Mouse (Mus musculus) neural tube, embryonic 15.5 days (tissue): ENCODE measurements around the gene Slc9a3r1. TPM values are rescaled to one million over a fixed set of nuclear protein-coding genes. Genes with fewer than 3 reads are reported as not detected.
A peak's percentile ranks its signal among the peaks of the same experiment; 100 is the strongest.

ENCODE experiments used
- ATAC-seq: fragments of 200-750 bp; cut with Nextera tagmentation; 2 replicates; pipeline ENCODE4 v1.8.0; 2017; ENCODE audit warnings: mild to moderate bottlenecking, moderate TSS enrichment, moderate library complexity; ENCODE audit not compliant: low FRiP score
- H3K27ac ChIP-seq: fragments of 300-500 bp; sonication (generic); replicated peaks from 2 replicates; pipeline ENCODE4 v1.5.1; 2015; ENCODE audit warnings: mild to moderate bottlenecking, inconsistent platforms
- H3K27me3 ChIP-seq: fragments of 300-500 bp; sonication (generic); replicated peaks from 2 replicates; pipeline ENCODE4 v1.6.1; 2015; ENCODE audit warnings: inconsistent platforms
- H3K36me3 ChIP-seq: fragments of 300-500 bp; sonication (generic); 2 replicates; pipeline ENCODE4 v1.6.1; 2015; ENCODE audit warnings: inconsistent platforms
- H3K4me1 ChIP-seq: fragments of 300-500 bp; sonication (generic); 2 replicates; pipeline ENCODE4 v1.6.1; 2015; ENCODE audit warnings: inconsistent platforms
- H3K4me2 ChIP-seq: fragments of 300-500 bp; sonication (generic); 2 replicates; pipeline ENCODE4 v1.6.1; 2015; ENCODE audit warnings: inconsistent platforms, mild to moderate bottlenecking, moderate library complexity
- H3K4me3 ChIP-seq: fragments of 300-500 bp; sonication (generic); replicated peaks from 2 replicates; pipeline ENCODE4 v1.5.1; 2015; ENCODE audit warnings: mild to moderate bottlenecking, inconsistent platforms
- H3K9ac ChIP-seq: fragments of 300-500 bp; sonication (generic); replicated peaks from 2 replicates; pipeline ENCODE4 v1.6.1; 2015; ENCODE audit warnings: mild to moderate bottlenecking, inconsistent platforms
- H3K9me3 ChIP-seq: fragments of 300-500 bp; sonication (generic); replicated peaks from 2 replicates; pipeline ENCODE4 v1.6.1; 2016; ENCODE audit warnings: inconsistent platforms
- WGBS: fragments of 180-500 bp; shearing (Covaris S2); methylation state at CpG from one replicate; pipeline ENCODE4 v1.1.7; 2015; ENCODE audit warnings: mixed read lengths; 5-methylcytosine and 5-hydroxymethylcytosine counted together
- polyA plus RNA-seq: library from polyadenylated mRNA; unstranded; fragments of >200 nt; fragmentation: Nextera tagmentation; extraction: Ambion mirVana; gene quantifications from 2 replicates; pipeline ENCODE4 v1.2.1, GENCODE M21; 2015

Slc9a3r1 gene
- polyA plus RNA-seq, 1 experiment from 2014 or later, result 45.5 TPM

DNA sequence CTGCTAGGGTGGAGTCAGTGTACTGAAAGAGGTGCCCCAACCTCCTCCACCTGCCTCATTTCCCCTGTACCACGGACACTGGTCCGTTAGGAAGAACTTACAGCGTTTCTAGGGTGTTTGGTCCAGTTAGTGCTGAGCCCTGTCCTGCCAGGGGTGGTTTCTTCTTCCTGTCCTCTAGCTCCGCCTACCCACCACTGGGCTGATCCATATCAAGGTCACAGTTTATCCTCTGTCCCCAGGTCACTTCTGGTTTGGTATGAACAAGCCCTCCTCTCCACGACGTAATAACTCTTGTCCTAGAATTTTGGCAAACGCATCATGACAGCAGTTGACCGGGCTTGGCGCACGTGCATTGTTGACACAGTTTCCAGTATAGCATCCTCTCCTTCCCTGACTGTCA, 56.5 kb downstream of the Slc9a3r1 start:
- H3K9me3 ChIP-seq, result no peaks in the 10 kb centered on the region
- H3K4me2 ChIP-seq, result no peak overlapping the region
- H3K27me3 ChIP-seq, result 0 out of 2 replicates have a peak, but pooled peaks cover 12% of the 10 kb centered on the region
- no peak for ATAC-seq
- H3K4me1 ChIP-seq, result peaks cover 28% of the 10 kb centered on the region
- no peak overlapping the region for H3K4me3 ChIP-seq
- WGBS, result 92% methylated on average over 10 of the region's 10 CpGs
- H3K36me3 ChIP-seq, result 0 out of 2 replicates have a peak, but pooled peaks cover 3% of the 10 kb centered on the region
- H3K27ac ChIP-seq, result no peak overlapping the region
- no peak overlapping the region for H3K9ac ChIP-seq

DNA sequence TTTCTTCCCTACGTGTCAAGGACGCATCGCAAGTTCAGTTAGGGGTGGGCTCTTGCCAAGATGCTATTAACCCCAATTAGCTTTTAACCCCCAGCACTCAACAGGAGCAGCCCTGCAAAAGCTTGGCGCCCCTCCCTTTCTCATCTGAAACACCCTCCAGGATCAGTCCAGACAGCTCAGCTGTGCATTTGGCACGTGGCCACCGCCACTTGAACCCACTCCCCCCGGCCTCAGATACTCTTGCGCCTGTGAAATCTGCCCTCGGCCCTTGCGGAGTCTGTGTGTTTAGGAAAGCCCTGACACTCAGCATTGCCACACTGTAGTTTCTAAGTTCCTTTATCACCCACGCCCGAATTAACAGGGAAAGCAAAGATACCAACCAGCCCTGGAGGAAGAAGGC, 58.9 kb downstream of the Slc9a3r1 start:
- H3K27me3 ChIP-seq, result 0 out of 2 replicates have a peak, but pooled peaks cover 12% of the 10 kb centered on the region
- peaks cover 48% of the 10 kb centered on the region for H3K4me1 ChIP-seq
- H3K4me2 ChIP-seq, result no peak overlapping the region
- H3K9ac ChIP-seq, result no peak overlapping the region
- H3K4me3 ChIP-seq, result no peak overlapping the region
- WGBS, result 46% methylated on average over 12 of the region's 12 CpGs
- ATAC-seq, result no peak
- H3K27ac ChIP-seq, result no peak overlapping the region
- H3K36me3 ChIP-seq, result 0 out of 2 replicates have a peak, but pooled peaks cover 3% of the 10 kb centered on the region
- no peaks in the 10 kb centered on the region for H3K9me3 ChIP-seq

DNA sequence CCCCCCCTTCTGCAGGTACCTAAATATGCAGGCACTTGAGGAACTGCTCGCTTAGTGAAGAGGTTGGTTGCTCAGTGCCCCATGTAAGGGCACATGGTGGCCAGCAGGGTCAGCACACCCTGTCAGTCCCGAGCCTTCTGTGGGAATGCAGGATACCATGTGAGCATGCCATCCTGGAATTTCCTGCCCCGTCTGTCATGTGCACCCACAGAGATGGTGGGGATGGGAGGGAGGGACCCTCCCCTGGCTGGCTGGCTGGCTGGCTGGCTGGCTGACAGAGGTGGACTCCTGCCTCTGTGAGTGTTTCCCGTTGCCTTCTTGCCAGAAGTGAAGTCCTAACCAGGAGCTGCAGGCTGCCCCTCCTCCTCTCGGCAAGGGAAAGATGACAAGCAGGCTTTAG, 59.4 kb downstream of the Slc9a3r1 start:
- Histone ChIP-seq H3K9ac (no peak overlapping the region), H3K4me1 (peaks cover 48% of the 10 kb centered on the region)
- WGBS, result 54% methylated on average over 5 of the region's 5 CpGs

DNA sequence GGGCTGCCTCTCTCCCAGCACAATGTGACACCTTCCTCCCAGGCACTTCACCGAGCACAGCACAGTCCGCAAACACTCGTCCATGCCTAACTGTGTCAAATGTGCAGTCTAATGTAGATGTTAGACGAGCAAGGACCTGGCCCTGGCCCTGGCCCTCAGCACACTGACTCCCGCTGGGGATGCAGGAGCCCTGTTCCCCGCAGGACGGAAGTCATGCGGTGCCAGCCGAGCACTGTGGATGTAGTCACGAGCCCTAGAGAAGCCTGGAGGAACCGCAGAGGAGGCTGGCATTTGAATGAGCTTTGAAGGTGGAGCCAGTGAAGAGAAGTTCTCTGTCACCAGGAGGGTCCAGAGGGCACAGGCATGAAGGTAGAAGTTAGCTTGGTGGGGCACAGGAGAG, 60.3 kb downstream of the Slc9a3r1 start:
- Histone ChIP-seq H3K36me3 (0 out of 2 replicates have a peak, but pooled peaks cover 3% of the 10 kb centered on the region), H3K27ac (no peak overlapping the region), H3K4me3 (no peak overlapping the region), H3K9ac (no peak overlapping the region), H3K9me3 (no peaks in the 10 kb centered on the region), H3K27me3 (0 out of 2 replicates have a peak, but pooled peaks cover 12% of the 10 kb centered on the region), H3K4me2 (no peak overlapping the region), H3K4me1 (peaks cover 48% of the 10 kb centered on the region)
- no peak for ATAC-seq
- WGBS, result 77% methylated on average over 11 of the region's 11 CpGs

More for the DNA sequence above, 59.4 kb downstream of the Slc9a3r1 start:
- Histone ChIP-seq H3K27ac (no peak overlapping the region), H3K4me3 (no peak overlapping the region), H3K9me3 (no peaks in the 10 kb centered on the region), H3K4me2 (no peak overlapping the region), H3K36me3 (0 out of 2 replicates have a peak, but pooled peaks cover 3% of the 10 kb centered on the region), H3K27me3 (0 out of 2 replicates have a peak, but pooled peaks cover 12% of the 10 kb centered on the region)
- no peak for ATAC-seq

DNA sequence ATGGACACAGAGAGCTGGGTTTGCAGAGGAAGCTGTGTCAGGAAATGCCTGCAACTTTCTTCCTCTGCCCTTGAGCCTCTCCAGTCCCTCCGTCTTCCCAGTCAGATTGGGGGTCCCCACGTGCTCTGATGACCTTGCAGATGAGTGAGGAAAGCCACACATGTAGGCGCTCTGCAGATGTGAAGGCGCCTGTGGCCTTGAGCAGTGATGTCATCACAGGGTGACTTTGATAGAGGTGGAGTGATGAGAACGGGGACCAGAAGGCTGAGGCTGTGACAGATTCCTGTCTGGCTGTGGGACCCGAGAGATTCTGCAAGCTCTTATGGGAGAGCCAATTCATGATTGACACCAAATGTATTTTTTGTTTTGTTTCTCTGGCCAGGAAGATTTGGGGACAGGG, 60.7 kb downstream of the Slc9a3r1 start:
- Histone ChIP-seq H3K4me3 (no peak overlapping the region), H3K4me1 (peaks cover 49% of the 10 kb centered on the region), H3K4me2 (no peak overlapping the region), H3K27ac (no peak overlapping the region), H3K9ac (no peak overlapping the region), H3K9me3 (no peaks in the 10 kb centered on the region), H3K27me3 (0 out of 2 replicates have a peak, but pooled peaks cover 13% of the 10 kb centered on the region), H3K36me3 (0 out of 2 replicates have a peak, but pooled peaks cover 3% of the 10 kb centered on the region)
- no peak for ATAC-seq
- 74% methylated on average over 6 of the region's 6 CpGs for WGBS

DNA sequence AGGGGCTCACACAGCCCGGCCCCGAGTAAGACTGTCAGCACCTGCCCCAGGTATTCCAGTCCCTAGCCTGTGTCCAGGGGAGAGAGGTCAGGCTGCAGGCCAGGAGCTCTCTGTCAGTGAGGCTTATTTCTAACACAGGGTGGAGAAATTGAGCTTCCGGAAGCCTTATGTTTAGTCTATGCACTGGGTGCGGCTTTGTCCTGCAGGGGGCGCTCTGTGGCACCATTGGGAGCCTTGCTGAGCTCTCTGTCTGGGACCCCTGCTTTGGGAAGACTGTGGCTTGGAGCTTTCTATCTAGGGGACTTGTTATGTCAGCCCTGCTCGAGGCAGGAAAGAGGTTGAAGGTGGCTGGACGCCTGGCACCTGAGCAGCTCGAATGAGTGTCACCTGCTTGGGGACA, 61.7 kb downstream of the Slc9a3r1 start:
- H3K4me2 ChIP-seq, result no peak overlapping the region
- WGBS, result 49% methylated on average over 8 of the region's 8 CpGs
- 0 out of 2 replicates have a peak, but pooled peaks cover 3% of the 10 kb centered on the region for H3K36me3 ChIP-seq
- H3K9ac ChIP-seq, result no peak overlapping the region
- no peak overlapping the region for H3K4me3 ChIP-seq
- no peak overlapping the region for H3K27ac ChIP-seq
- no peaks in the 10 kb centered on the region for H3K9me3 ChIP-seq
- 0 out of 2 replicates have a peak, but pooled peaks cover 15% of the 10 kb centered on the region for H3K27me3 ChIP-seq
- ATAC-seq, result no peak
- H3K4me1 ChIP-seq, result peaks cover 56% of the 10 kb centered on the region

DNA sequence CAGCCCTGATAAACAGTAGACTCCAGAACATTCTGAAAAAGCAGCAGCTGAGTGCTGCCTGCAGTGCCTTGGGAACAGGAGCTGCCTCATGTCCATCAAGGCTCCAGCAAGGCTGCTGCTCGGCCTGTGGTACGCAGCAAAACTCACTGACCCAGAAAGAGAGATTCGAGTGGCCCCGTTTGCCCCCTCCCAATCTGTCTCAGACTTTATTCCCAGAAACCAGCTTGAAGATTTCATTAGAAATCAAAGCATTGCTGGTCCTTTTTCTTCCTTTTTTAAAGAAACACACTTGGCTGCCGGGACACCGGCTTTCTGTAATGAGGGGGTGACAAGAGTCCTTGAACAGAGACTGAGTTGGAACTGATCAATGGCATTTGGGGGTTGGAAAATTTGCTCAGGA, 62.2 kb downstream of the Slc9a3r1 start:
- H3K9ac ChIP-seq, result no peak overlapping the region
- no peak overlapping the region for H3K27ac ChIP-seq
- WGBS, result 71% methylated on average over 6 of the region's 6 CpGs
- 0 out of 2 replicates have a peak, but pooled peaks cover 3% of the 10 kb centered on the region for H3K36me3 ChIP-seq
- H3K4me2 ChIP-seq, result no peak overlapping the region
- no peak overlapping the region for H3K4me3 ChIP-seq
- H3K27me3 ChIP-seq, result 0 out of 2 replicates have a peak, but pooled peaks cover 16% of the 10 kb centered on the region
- no peak for ATAC-seq
- H3K9me3 ChIP-seq, result no peaks in the 10 kb centered on the region
- peaks cover 57% of the 10 kb centered on the region for H3K4me1 ChIP-seq

DNA sequence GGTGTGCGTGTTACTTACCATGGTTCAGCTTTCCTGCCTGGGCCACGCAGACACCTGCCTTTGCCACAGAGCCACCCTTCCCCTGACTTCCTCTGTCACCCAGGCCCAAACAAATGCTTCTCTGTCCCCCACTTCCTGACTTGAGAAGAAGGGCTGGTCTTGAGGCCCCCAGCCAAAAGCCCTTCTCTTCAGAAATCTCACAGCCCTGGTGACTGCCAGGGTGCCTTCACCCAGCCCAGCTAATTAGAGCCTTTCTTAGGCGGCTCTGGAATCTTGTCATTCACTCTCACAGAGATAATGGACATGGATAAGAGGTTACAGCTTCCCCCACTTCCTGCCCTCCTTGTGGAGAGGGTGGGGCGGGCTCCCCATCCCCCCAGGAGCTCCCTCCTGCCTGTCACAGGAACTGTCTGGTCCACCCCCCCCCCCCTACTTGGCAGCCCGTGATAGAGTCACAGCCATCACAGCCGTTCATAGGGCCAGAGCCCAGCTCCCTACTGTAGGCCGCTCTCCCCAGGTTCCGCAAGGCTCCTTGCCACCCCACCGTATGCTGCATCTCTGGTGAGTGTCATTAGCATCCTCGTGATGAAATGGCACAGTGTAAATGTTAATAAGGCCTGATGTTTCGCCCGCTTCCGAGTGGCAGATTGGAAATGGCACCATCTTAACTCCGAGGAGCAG, 63.8 kb downstream of the Slc9a3r1 start:
- Histone ChIP-seq H3K27ac (peak overlapping the region; percentile 41; the same call in 1 of the 2 replicates), H3K27me3 (0 out of 2 replicates have a peak, but pooled peaks cover 19% of the 10 kb centered on the region), H3K9me3 (no peaks in the 10 kb centered on the region), H3K4me3 (no peak overlapping the region), H3K4me2 (no peak overlapping the region), H3K4me1 (peaks cover 62% of the 10 kb centered on the region), H3K36me3 (no peaks in the 10 kb centered on the region), H3K9ac (no peak overlapping the region)
- ATAC-seq, result peak; percentile 32; the same call in 1 of the 2 replicates
- WGBS, result 37% methylated on average over 14 of the region's 14 CpGs

DNA sequence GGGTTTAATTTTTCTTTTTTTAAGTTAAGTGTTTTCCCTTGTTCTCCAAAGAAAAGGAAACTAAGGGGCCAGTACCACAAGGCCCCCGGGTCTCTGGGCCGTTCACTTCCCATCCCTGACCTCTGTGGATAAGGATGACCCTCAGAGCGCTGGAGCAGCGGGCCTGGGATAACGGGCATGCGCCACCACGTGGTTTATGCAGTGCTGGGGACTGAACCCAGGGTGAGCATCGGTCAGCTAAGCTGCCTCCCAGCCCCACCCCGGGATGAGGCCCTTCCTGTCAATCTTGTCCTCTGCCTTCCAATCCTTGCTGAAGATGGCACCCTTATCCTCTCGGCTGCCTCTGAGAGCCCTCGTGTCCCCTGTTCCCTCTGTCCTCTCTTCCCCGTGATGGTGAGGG, 64.5 kb downstream of the Slc9a3r1 start:
- Histone ChIP-seq H3K36me3 (no peaks in the 10 kb centered on the region), H3K4me3 (no peak overlapping the region), H3K4me2 (no peak overlapping the region), H3K27ac (no peak overlapping the region), H3K27me3 (0 out of 2 replicates have a peak, but pooled peaks cover 20% of the 10 kb centered on the region), H3K4me1 (peaks cover 62% of the 10 kb centered on the region), H3K9me3 (no peaks in the 10 kb centered on the region), H3K9ac (no peak overlapping the region)
- WGBS, result 41% methylated on average over 12 of the region's 12 CpGs
- ATAC-seq, result no peak

DNA sequence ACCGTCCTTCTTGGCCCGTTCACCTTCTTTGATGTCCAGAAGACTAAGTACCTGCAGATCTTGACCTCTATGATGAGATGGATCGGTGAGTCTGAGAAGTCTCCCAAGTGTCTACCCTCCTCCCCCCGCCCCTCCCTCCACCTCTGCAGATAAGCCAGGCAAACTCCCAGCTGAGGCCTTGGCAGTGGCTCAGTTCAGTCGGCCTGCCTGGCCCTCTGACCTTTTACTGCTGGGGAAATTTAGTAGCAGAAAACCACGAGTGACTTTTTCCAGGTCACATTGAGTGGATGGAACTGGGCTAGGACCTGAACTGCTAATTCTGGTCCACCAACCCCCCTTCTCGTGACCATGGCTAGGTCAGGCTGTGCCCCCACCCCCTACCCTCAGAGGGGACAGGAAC, 65.3 kb downstream of the Slc9a3r1 start:
- no peak overlapping the region for H3K4me2 ChIP-seq
- no peaks in the 10 kb centered on the region for H3K36me3 ChIP-seq
- 76% methylated on average over 7 of the region's 7 CpGs for WGBS
- no peak overlapping the region for H3K9ac ChIP-seq
- no peaks in the 10 kb centered on the region for H3K9me3 ChIP-seq
- peaks cover 66% of the 10 kb centered on the region for H3K4me1 ChIP-seq
- H3K27me3 ChIP-seq, result 0 out of 2 replicates have a peak, but pooled peaks cover 16% of the 10 kb centered on the region
- no peak for ATAC-seq
- no peak overlapping the region for H3K4me3 ChIP-seq
- H3K27ac ChIP-seq, result no peak overlapping the region

DNA sequence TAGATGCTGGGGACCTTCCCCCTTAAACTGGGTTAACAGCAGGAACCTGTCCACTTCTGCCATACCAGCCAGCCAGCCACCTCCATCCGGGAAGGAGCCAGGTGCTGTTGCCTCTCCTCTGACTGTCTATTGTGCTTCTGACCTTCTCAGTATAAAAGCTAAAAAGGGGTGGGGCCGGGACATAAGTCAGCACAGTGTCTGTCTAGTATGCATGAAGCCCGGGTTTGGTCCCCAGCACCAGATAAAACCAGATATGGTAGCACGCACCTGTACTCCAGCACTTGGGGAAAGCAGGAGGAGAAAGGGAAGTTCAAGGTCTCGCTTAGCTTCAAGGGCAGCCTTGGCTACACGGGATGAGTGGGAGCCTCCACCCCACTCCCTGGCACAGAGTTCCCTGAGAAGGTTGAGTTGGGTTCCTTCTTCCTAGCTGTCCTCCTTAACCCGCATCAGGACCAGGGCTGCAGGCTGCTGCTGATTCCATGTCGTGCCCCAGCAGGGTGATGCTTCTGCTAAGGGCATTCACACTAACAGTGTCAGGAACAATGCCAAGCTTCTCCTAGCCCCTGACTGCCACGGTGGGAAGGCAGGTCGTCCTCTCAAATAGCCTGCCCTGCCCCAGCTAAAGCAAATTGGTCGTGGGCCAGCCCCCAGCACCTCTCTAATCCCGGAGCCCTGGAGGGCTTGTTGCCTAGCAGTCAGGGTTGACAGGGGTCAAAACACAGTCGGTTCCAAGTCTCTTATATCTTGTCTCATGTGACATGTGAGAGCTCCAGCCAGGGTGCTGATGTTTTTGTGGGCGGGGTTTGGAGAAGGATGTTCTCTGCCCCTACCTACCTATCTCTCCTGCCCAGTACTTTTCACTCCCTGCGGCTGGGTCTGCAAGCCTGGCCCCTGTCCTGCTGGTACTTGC, 66.1 kb downstream of the Slc9a3r1 start:
- Histone ChIP-seq H3K9me3 (no peaks in the 10 kb centered on the region), H3K4me3 (no peak overlapping the region), H3K9ac (no peak overlapping the region), H3K4me2 (no peak overlapping the region), H3K4me1 (peaks cover 75% of the 10 kb centered on the region), H3K27me3 (0 out of 2 replicates have a peak, but pooled peaks cover 15% of the 10 kb centered on the region), H3K36me3 (no peaks in the 10 kb centered on the region), H3K27ac (no peak overlapping the region)
- no peak for ATAC-seq
- WGBS, result 51% methylated on average over 15 of the region's 15 CpGs
